Mouse (Mus musculus) ES-Bruce4 (cell line): Measurements from ENCODE around the gene Trmt61a. TPM values are rescaled to one million over a fixed set of nuclear protein-coding genes. Genes with fewer than 3 reads are reported as not detected.
"Not testable (repeated sequence)": the region's sequence is repeated elsewhere in the genome, so short reads cannot be mapped to it uniquely, and the experiment has no call there.

Experiments
- H3K27ac ChIP-seq: 2 replicates; pipeline ENCODE4 v1.5.1; 2012; ENCODE audit warnings: low read length, inconsistent platforms; ENCODE audit not compliant: insufficient read depth
- H3K27me3 ChIP-seq: 2 replicates; pipeline ENCODE4 v1.6.1; 2012; ENCODE audit warnings: mild to moderate bottlenecking, low read length, inconsistent platforms; ENCODE audit not compliant: control insufficient read depth, poor library complexity, insufficient read depth, severe bottlenecking
- H3K36me3 ChIP-seq: 2 replicates; pipeline ENCODE4 v1.6.1; 2012; ENCODE audit warnings: inconsistent platforms, mild to moderate bottlenecking, low read length, moderate library complexity; ENCODE audit not compliant: control insufficient read depth, poor library complexity, insufficient read depth, severe bottlenecking
- H3K4me1 ChIP-seq: one replicate; pipeline ENCODE4 v1.8.1; 2011; ENCODE audit warnings: low read length; ENCODE audit not compliant: control insufficient read depth, insufficient read depth
- H3K4me3 ChIP-seq: 2 replicates; pipeline ENCODE4 v1.5.1; 2011; ENCODE audit warnings: low read depth, mild to moderate bottlenecking, low read length
- H3K9ac ChIP-seq: 2 replicates; pipeline ENCODE4 v1.6.1; 2012; ENCODE audit warnings: low read depth, mild to moderate bottlenecking, inconsistent platforms; ENCODE audit not compliant: poor library complexity, severe bottlenecking
- H3K9me3 ChIP-seq: replicated peaks from 2 replicates; pipeline ENCODE4 v1.6.1; 2012; ENCODE audit warnings: mild to moderate bottlenecking, low read length, inconsistent platforms; ENCODE audit not compliant: control insufficient read depth, poor library complexity, insufficient read depth, severe bottlenecking
- CTCF ChIP-seq: IDR thresholded peaks from one replicate; pipeline ENCODE4 v1.8.1; 2011; ENCODE audit warnings: low read depth, low read length
- EP300 ChIP-seq: IDR thresholded peaks from 2 replicates; pipeline ENCODE4 v1.6.1; 2011; ENCODE audit warnings: low read depth, low read length; ENCODE audit not compliant: insufficient read depth
- POLR2A ChIP-seq: IDR thresholded peaks from one replicate; pipeline ENCODE4 v1.8.1; 2011; ENCODE audit warnings: low read length; ENCODE audit not compliant: insufficient read depth
- polyA plus RNA-seq: library from polyadenylated mRNA; stranded (reverse); fragments of >200 nt; gene quantifications from 2 replicates; pipeline ENCODE4 v1.2.4, GENCODE M21; 2011; ENCODE audit warnings: low read depth; ENCODE audit not compliant: missing spikeins, insufficient read depth, insufficient read length

Gene Trmt61a
- polyA plus RNA-seq, 1 experiment, result 13.0 TPM

- Histone ChIP-seq H3K36me3 (0 out of 2 replicates have a peak, but pooled peaks cover 4% of the 10 kb centered on the region), H3K27ac (peak overlapping the region; percentile 33; the same call in 1 of the 2 replicates), H3K4me3 (no peak overlapping the region), H3K9ac (no peak overlapping the region), H3K9me3 (no peaks in the 10 kb centered on the region), H3K4me1 (peaks cover 2% of the 10 kb centered on the region), H3K27me3 (no peaks in the 10 kb centered on the region)
- TF ChIP-seq EP300 (no peak), POLR2A (no peak), CTCF (no peak)
Observed at GRCm38 (mm10) chr12:111660628-111661027, 17.3 kb upstream of the Trmt61a start.

GRCm38 (mm10) chr12:111661554-111661953 lies 16.4 kb upstream of the Trmt61a start:
- H3K4me3 ChIP-seq, H3K9ac ChIP-seq, H3K9me3 ChIP-seq, H3K4me1 ChIP-seq, H3K27ac ChIP-seq, H3K27me3 ChIP-seq, H3K36me3 ChIP-seq: not testable (repeated sequence)

- Histone ChIP-seq H3K27me3 (no peaks in the 10 kb centered on the region), H3K9me3 (no peaks in the 10 kb centered on the region), H3K4me1 (peaks cover 2% of the 10 kb centered on the region), H3K9ac (no peak overlapping the region), H3K36me3 (no peaks in the 10 kb centered on the region), H3K27ac (peak overlapping the region; percentile 45), H3K4me3 (peak overlapping the region; percentile 35)
- TF ChIP-seq EP300 (no peak), POLR2A (no peak), CTCF (no peak)
Observed at GRCm38 (mm10) chr12:111663228-111664143, 14.4 kb upstream of the Trmt61a start.

- H3K27me3 ChIP-seq, result no peaks in the 10 kb centered on the region
- TF ChIP-seq EP300 (peak; percentile 88), CTCF (no peak), POLR2A (no peak)
- H3K9me3 ChIP-seq, result no peaks in the 10 kb centered on the region
- H3K27ac ChIP-seq, result peak overlapping the region; percentile 45
- H3K36me3 ChIP-seq, result no peaks in the 10 kb centered on the region
- peak overlapping the region; percentile 35 for H3K4me3 ChIP-seq
- no peak overlapping the region for H3K9ac ChIP-seq
- peaks cover 4% of the 10 kb centered on the region for H3K4me1 ChIP-seq
Observed at GRCm38 (mm10) chr12:111664144-111664634, 13.7 kb upstream of the Trmt61a start.

GRCm38 (mm10) chr12:111665041-111665880 lies 12.6 kb upstream of the Trmt61a start:
- TF ChIP-seq POLR2A (no peak), CTCF (no peak), EP300 (no peak)
- peak overlapping the region; percentile 18 for H3K27ac ChIP-seq
- no peaks in the 10 kb centered on the region for H3K36me3 ChIP-seq
- H3K27me3 ChIP-seq, result no peaks in the 10 kb centered on the region
- no peak overlapping the region for H3K4me3 ChIP-seq
- no peaks in the 10 kb centered on the region for H3K9me3 ChIP-seq
- H3K4me1 ChIP-seq, result peaks cover 4% of the 10 kb centered on the region
- no peak overlapping the region for H3K9ac ChIP-seq
